Mouse (Mus musculus) urinary bladder, postnatal 14 days (tissue): ENCODE measurements around the gene Borcs6.

Source experiments
- DNase-seq: peaks from one replicate; pipeline ENCODE4 v3.0.0; 2021; ENCODE audit warnings: low spot score

Borcs6 gene

DNA sequence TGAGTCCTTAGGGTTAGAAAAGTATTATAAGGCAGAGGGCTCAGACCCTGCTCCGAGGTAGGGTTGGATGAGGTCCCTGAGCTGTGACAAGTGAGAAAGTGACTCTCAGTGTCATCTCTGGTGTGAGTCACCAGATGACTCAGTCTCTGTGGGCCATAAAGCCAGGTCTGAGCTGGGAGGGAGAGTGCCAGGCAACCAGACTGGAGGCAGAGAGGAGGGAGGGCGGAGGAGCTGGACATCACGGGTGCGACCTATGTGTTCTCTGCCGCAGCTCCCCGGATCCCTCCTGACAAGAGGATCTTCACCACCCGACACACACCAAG lies 42.8 kb downstream of the Borcs6 start:
- DNase-seq, result no peak

DNA sequence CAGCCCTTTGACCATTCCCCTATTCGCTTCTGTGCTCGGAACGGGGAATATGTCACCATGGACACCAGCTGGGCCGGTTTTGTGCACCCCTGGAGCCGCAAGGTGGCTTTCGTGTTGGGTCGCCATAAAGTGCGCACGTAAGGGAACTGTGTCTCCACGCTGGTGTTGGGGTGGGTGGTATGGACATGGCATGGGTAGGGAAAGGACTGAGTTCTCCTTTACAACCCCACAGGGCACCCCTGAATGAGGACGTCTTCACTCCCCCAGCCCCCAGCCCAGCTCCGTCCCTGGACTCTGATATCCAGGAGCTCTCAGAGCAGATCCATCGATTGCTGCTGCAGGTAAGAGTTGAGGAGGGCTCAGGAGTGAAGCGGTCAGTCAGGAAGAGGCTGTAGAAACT lies 43.6 kb downstream of the Borcs6 start:
- no peak for DNase-seq

- DNase-seq, result no peak
Measured at GRCm38 (mm10) chr11:69103531-69104435, 44.3 kb downstream of the Borcs6 start.

- no peak for DNase-seq
Measured at GRCm38 (mm10) chr11:69104487-69104886, 45.0 kb downstream of the Borcs6 start.

GRCm38 (mm10) chr11:69105227-69105626 lies 45.7 kb downstream of the Borcs6 start:
- DNase-seq, result no peak

DNA sequence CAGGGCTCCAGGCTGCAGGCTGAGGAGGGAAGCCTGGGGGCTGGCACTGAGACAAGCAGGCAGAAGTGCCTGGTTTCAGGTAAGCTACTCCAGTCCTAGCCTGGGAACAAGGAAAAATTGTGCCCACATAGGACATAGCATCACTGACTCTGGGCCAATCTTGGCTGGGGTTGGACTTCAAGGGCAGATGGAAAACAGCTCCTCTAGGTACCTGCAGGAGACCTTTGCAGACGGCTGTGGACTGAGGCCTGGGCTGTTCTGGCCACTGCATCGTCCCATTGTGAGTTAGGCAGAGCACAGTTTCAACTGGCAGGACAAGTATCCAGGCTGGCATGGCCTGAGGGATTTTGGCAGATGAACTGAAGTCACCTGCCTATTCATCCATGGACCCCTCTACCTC lies 46.3 kb downstream of the Borcs6 start:
- no peak for DNase-seq

GRCm38 (mm10) chr11:69106299-69106698 lies 46.8 kb downstream of the Borcs6 start:
- no peak for DNase-seq

GRCm38 (mm10) chr11:69106842-69107241 lies 47.3 kb downstream of the Borcs6 start:
- no peak for DNase-seq

DNA sequence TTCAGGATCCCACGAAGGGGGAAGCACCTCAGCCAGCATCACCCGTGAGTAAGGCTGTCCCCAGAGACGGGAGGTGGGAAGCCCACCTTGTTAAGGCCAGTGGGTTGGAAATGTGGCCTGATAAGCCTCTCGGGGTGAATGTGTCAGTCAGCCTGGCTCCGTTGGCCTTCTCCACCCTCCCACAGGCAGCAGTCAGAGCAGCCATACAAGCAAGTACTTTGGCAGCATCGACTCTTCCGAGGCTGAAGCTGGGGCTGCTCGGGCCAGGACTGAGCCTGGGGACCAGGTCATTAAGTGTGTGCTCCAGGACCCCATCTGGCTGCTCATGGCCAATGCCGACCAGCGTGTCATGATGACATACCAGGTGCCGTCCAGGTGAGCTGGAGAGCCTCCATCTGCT lies 48.2 kb downstream of the Borcs6 start:
- no peak for DNase-seq

DNA sequence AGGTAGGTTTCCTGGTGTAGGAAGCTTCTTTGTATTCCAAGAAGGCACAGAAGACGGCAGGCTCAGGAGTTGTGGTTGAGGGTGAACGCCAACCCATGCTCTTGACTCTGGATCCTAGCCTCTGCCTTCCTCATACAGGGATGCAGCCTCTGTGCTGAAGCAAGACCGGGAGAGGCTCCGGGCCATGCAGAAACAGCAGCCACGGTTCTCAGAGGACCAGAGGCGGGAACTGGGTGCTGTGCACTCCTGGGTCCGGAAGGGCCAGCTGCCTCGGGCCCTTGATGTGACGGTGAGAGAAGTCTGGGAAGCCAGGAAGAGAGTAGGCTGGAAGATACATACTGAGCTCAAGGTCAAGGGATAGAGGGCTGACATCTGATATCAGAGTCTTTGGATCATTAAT lies 48.7 kb downstream of the Borcs6 start:
- no peak for DNase-seq

DNA sequence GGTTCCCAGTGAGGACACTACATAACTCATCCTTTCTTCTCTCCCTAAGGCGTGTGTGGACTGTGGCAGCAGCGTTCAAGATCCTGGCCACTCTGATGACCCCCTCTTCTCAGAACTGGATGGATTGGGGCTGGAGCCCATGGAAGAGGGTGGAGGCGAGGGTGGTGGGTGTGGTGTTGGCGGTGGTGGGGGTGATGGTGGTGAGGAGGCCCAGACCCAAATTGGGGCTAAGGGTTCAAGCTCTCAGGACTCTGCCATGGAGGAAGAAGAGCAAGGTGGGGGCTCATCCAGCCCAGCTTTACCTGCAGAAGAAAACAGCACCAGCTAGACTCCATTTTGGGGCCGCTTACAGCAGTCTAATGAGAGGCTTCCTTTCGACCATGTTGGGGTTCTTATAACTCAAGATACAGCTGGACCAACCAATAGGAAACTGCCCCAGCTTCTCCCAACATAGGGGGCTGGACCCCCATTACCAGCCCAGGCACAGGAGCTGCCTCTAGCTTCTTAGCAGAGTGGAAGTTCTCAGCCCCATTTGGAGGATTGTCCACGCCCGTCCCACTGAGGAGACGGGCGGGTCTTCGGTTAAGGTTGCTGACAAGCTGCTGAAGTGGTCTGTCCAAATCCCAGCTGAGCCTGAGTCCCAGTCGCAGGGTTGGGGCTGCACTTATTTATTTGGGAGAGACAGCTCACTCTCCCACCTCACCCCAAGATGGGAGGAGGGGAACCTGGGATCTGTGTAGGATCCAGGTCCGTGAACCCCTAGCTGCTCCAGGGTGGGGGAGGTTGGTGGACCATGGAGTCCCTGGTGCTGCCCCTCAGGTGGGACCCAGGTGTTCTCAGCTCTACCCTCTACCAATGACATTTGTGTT lies 49.7 kb downstream of the Borcs6 start:
- no peak for DNase-seq

GRCm38 (mm10) chr11:69110319-69111046 lies 51.0 kb downstream of the Borcs6 start:
- DNase-seq, result peak; percentile 94
